Mouse (Mus musculus): ENCODE measurements at regions not wholly inside any gene's neighbourhood (a gene's known extent, or its start where the extent isn't known, plus 50 kb on each side); places are given as distances from the start of the nearest gene placed in this dataset.

GRCm38 (mm10) chr17:68956275-68956674 is 119.2 kb upstream of the Epb41l3 start:
- Histone ChIP-seq H3K27me3 (ENCODE audit: control insufficient read depth, insufficient read depth, low read length) (no peaks in the 10 kb centered on the region), H3K9ac (ENCODE audit: low read length) (no peak overlapping the region), H3K27ac (replicated peaks in 1 of 2; ENCODE audit: control insufficient read depth in 1 of 2, insufficient read depth in 1 of 2, low read depth in 2 of 2, low read length in 2 of 2) (no peak overlapping the region), H3K9me3 (ENCODE audit: control insufficient read depth, low read length) (no peaks in the 10 kb centered on the region), H3K4me2 (ENCODE audit: low read length) (no peak overlapping the region), H3K4me1 (ENCODE audit: control insufficient read depth in 2 of 2, insufficient read depth in 2 of 2, low read length in 2 of 2) (no peaks in the 10 kb centered on the region), H3K36me3 (ENCODE audit: control insufficient read depth, insufficient read depth, low read length) (no peaks in the 10 kb centered on the region), H3K4me3 (ENCODE audit: control insufficient read depth in 1 of 2, insufficient read depth in 1 of 2, low read depth in 1 of 2, low read length in 2 of 2) (no peak overlapping the region)
- WGBS = 90% methylated on average over 2 of the region's 2 CpGs
- ATAC-seq (ENCODE audit: insufficient number of reproducible peaks, insufficient read depth, low FRiP score, low read depth) = no peak

GRCm38 (mm10) chr17:68961160-68961559 is 114.3 kb upstream of the Epb41l3 start:
- H3K4me3 ChIP-seq (ENCODE audit: control insufficient read depth in 1 of 2, insufficient read depth in 1 of 2, low read depth in 1 of 2, low read length in 2 of 2) = no peak overlapping the region
- H3K27ac ChIP-seq (replicated peaks in 1 of 2; ENCODE audit: control insufficient read depth in 1 of 2, insufficient read depth in 1 of 2, low read depth in 2 of 2, low read length in 2 of 2) = no peak overlapping the region
- H3K4me1 ChIP-seq (ENCODE audit: control insufficient read depth in 2 of 2, insufficient read depth in 2 of 2, low read length in 2 of 2) = no peaks in the 10 kb centered on the region
- no peaks in the 10 kb centered on the region for H3K36me3 ChIP-seq (ENCODE audit: control insufficient read depth, insufficient read depth, low read length)
- H3K9me3 ChIP-seq (ENCODE audit: control insufficient read depth, low read length) = no peaks in the 10 kb centered on the region
- no peak for ATAC-seq (ENCODE audit: insufficient number of reproducible peaks, insufficient read depth, low FRiP score, low read depth)
- no peak overlapping the region for H3K4me2 ChIP-seq (ENCODE audit: low read length)
- WGBS = 75% methylated on average over 2 of the region's 2 CpGs
- H3K27me3 ChIP-seq (ENCODE audit: control insufficient read depth, insufficient read depth, low read length) = no peaks in the 10 kb centered on the region
- no peak overlapping the region for H3K9ac ChIP-seq (ENCODE audit: low read length)

GRCm38 (mm10) chr17:68975606-68976005 is 99.9 kb upstream of the Epb41l3 start:
- no peak overlapping the region for H3K27ac ChIP-seq (replicated peaks in 1 of 2; ENCODE audit: control insufficient read depth in 1 of 2, insufficient read depth in 1 of 2, low read depth in 2 of 2, low read length in 2 of 2)
- WGBS = 79% methylated on average over 13 of the region's 13 CpGs
- H3K36me3 ChIP-seq (ENCODE audit: control insufficient read depth, insufficient read depth, low read length) = no peaks in the 10 kb centered on the region
- no peak for ATAC-seq (ENCODE audit: insufficient number of reproducible peaks, insufficient read depth, low FRiP score, low read depth)
- H3K4me3 ChIP-seq (ENCODE audit: control insufficient read depth in 1 of 2, insufficient read depth in 1 of 2, low read depth in 1 of 2, low read length in 2 of 2) = no peak overlapping the region
- H3K9me3 ChIP-seq (ENCODE audit: control insufficient read depth, low read length) = no peaks in the 10 kb centered on the region
- H3K4me2 ChIP-seq (ENCODE audit: low read length) = no peak overlapping the region
- no peak overlapping the region for H3K9ac ChIP-seq (ENCODE audit: low read length)
- no peaks in the 10 kb centered on the region for H3K4me1 ChIP-seq (ENCODE audit: control insufficient read depth in 2 of 2, insufficient read depth in 2 of 2, low read length in 2 of 2)
- H3K27me3 ChIP-seq (ENCODE audit: control insufficient read depth, insufficient read depth, low read length) = no peaks in the 10 kb centered on the region

- Histone ChIP-seq H3K9ac (ENCODE audit: low read length) (no peak overlapping the region), H3K27me3 (ENCODE audit: control insufficient read depth, insufficient read depth, low read length) (no peaks in the 10 kb centered on the region), H3K36me3 (ENCODE audit: control insufficient read depth, insufficient read depth, low read length) (no peaks in the 10 kb centered on the region), H3K27ac (replicated peaks in 1 of 2; ENCODE audit: control insufficient read depth in 1 of 2, insufficient read depth in 1 of 2, low read depth in 2 of 2, low read length in 2 of 2) (no peak overlapping the region), H3K4me3 (ENCODE audit: control insufficient read depth in 1 of 2, insufficient read depth in 1 of 2, low read depth in 1 of 2, low read length in 2 of 2) (no peak overlapping the region), H3K4me1 (ENCODE audit: control insufficient read depth in 2 of 2, insufficient read depth in 2 of 2, low read length in 2 of 2) (no peaks in the 10 kb centered on the region), H3K4me2 (ENCODE audit: low read length) (no peak overlapping the region), H3K9me3 (ENCODE audit: control insufficient read depth, low read length) (no peaks in the 10 kb centered on the region)
- WGBS = 71% methylated on average over 9 of the region's 9 CpGs
- no peak for ATAC-seq (ENCODE audit: insufficient number of reproducible peaks, insufficient read depth, low FRiP score, low read depth)
These were observed 97.3 kb upstream of the Epb41l3 start for GRCm38 (mm10) chr17:68978151-68978550.

- 79% methylated on average over 11 of the region's 11 CpGs for WGBS
- no peaks in the 10 kb centered on the region for H3K4me1 ChIP-seq (ENCODE audit: control insufficient read depth in 2 of 2, insufficient read depth in 2 of 2, low read length in 2 of 2)
- H3K27me3 ChIP-seq (ENCODE audit: control insufficient read depth, insufficient read depth, low read length) = no peaks in the 10 kb centered on the region
- no peak overlapping the region for H3K4me2 ChIP-seq (ENCODE audit: low read length)
- H3K9me3 ChIP-seq (ENCODE audit: control insufficient read depth, low read length) = no peaks in the 10 kb centered on the region
- no peak for ATAC-seq (ENCODE audit: insufficient number of reproducible peaks, insufficient read depth, low FRiP score, low read depth)
- H3K27ac ChIP-seq (replicated peaks in 1 of 2; ENCODE audit: control insufficient read depth in 1 of 2, insufficient read depth in 1 of 2, low read depth in 2 of 2, low read length in 2 of 2) = no peak overlapping the region
- no peaks in the 10 kb centered on the region for H3K36me3 ChIP-seq (ENCODE audit: control insufficient read depth, insufficient read depth, low read length)
- no peak overlapping the region for H3K4me3 ChIP-seq (ENCODE audit: control insufficient read depth in 1 of 2, insufficient read depth in 1 of 2, low read depth in 1 of 2, low read length in 2 of 2)
- H3K9ac ChIP-seq (ENCODE audit: low read length) = no peak overlapping the region
These were observed 94.4 kb upstream of the Epb41l3 start for GRCm38 (mm10) chr17:68981120-68981519.

- Histone ChIP-seq H3K9me3 (ENCODE audit: control insufficient read depth, low read length) (no peaks in the 10 kb centered on the region), H3K36me3 (ENCODE audit: control insufficient read depth, insufficient read depth, low read length) (no peaks in the 10 kb centered on the region), H3K9ac (ENCODE audit: low read length) (no peak overlapping the region), H3K27me3 (ENCODE audit: control insufficient read depth, insufficient read depth, low read length) (no peaks in the 10 kb centered on the region), H3K27ac (replicated peaks in 1 of 2; ENCODE audit: control insufficient read depth in 1 of 2, insufficient read depth in 1 of 2, low read depth in 2 of 2, low read length in 2 of 2) (no peak overlapping the region), H3K4me3 (ENCODE audit: control insufficient read depth in 1 of 2, insufficient read depth in 1 of 2, low read depth in 1 of 2, low read length in 2 of 2) (no peak overlapping the region), H3K4me1 (ENCODE audit: control insufficient read depth in 2 of 2, insufficient read depth in 2 of 2, low read length in 2 of 2) (no peaks in the 10 kb centered on the region), H3K4me2 (ENCODE audit: low read length) (no peak overlapping the region)
- ATAC-seq (ENCODE audit: insufficient number of reproducible peaks, insufficient read depth, low FRiP score, low read depth) = no peak
- 90% methylated on average over 6 of the region's 6 CpGs for WGBS
These were observed 93.4 kb upstream of the Epb41l3 start for GRCm38 (mm10) chr17:68982094-68982493.

GRCm38 (mm10) chr17:68999913-69000312 is 75.6 kb upstream of the Epb41l3 start:
- no peak overlapping the region for H3K4me3 ChIP-seq (ENCODE audit: control insufficient read depth in 1 of 2, insufficient read depth in 1 of 2, low read depth in 1 of 2, low read length in 2 of 2)
- no peaks in the 10 kb centered on the region for H3K4me1 ChIP-seq (ENCODE audit: control insufficient read depth in 2 of 2, insufficient read depth in 2 of 2, low read length in 2 of 2)
- no peaks in the 10 kb centered on the region for H3K9me3 ChIP-seq (ENCODE audit: control insufficient read depth, low read length)
- H3K4me2 ChIP-seq (ENCODE audit: low read length) = no peak overlapping the region
- 88% methylated on average over 3 of the region's 3 CpGs for WGBS
- H3K36me3 ChIP-seq (ENCODE audit: control insufficient read depth, insufficient read depth, low read length) = no peaks in the 10 kb centered on the region
- H3K9ac ChIP-seq (ENCODE audit: low read length) = no peak overlapping the region
- H3K27me3 ChIP-seq (ENCODE audit: control insufficient read depth, insufficient read depth, low read length) = no peaks in the 10 kb centered on the region
- H3K27ac ChIP-seq (replicated peaks in 1 of 2; ENCODE audit: control insufficient read depth in 1 of 2, insufficient read depth in 1 of 2, low read depth in 2 of 2, low read length in 2 of 2) = no peak overlapping the region
- ATAC-seq (ENCODE audit: insufficient number of reproducible peaks, insufficient read depth, low FRiP score, low read depth) = no peak

- 65% methylated on average over 7 of the region's 7 CpGs for WGBS
- Histone ChIP-seq H3K9me3 (ENCODE audit: control insufficient read depth, low read length) (no peaks in the 10 kb centered on the region), H3K9ac (ENCODE audit: low read length) (no peak overlapping the region), H3K4me2 (ENCODE audit: low read length) (no peak overlapping the region), H3K36me3 (ENCODE audit: control insufficient read depth, insufficient read depth, low read length) (no peaks in the 10 kb centered on the region), H3K4me1 (ENCODE audit: control insufficient read depth in 2 of 2, insufficient read depth in 2 of 2, low read length in 2 of 2) (no peaks in the 10 kb centered on the region), H3K4me3 (ENCODE audit: control insufficient read depth in 1 of 2, insufficient read depth in 1 of 2, low read depth in 1 of 2, low read length in 2 of 2) (no peak overlapping the region), H3K27me3 (ENCODE audit: control insufficient read depth, insufficient read depth, low read length) (no peaks in the 10 kb centered on the region), H3K27ac (replicated peaks in 1 of 2; ENCODE audit: control insufficient read depth in 1 of 2, insufficient read depth in 1 of 2, low read depth in 2 of 2, low read length in 2 of 2) (no peak overlapping the region)
- no peak for ATAC-seq (ENCODE audit: insufficient number of reproducible peaks, insufficient read depth, low FRiP score, low read depth)
These were observed 71.4 kb upstream of the Epb41l3 start for GRCm38 (mm10) chr17:69004051-69004450.
